Comparison of ENCODE assay signal across 18 mouse cellular contexts in genomic region chr6:83020836-83021593, GRCm38 (mm10). TPM values are rescaled to one million over a fixed set of nuclear protein-coding genes. Genes with fewer than 3 reads are reported as not detected.
DNase-seq lines count a peak whose midpoint lies in the region; ATAC-seq lines count a peak whose summit lies in the region.
"Had no signal": no experiment of that assay in that cellular context is flagged by ENCODE, and none has a peak within 500 bp of the region (broad histone marks: within the 10 kb centered on the region; RNA-seq: fewer than 3 reads in every experiment).

No protein-coding gene starts in this region.

- ATAC-seq in kidney, embryonic 14.5 days (ENCODE audit: low FRiP score, low TSS enrichment), result peak; percentile 82
- no peak for ATAC-seq in liver, embryonic 12.5 days
- ATAC-seq in liver, embryonic 15.5 days (ENCODE audit: insufficient read depth), result no peak
- ATAC-seq: forebrain, embryonic 15.5 days had no signal

- no peaks in the 10 kb centered on the region for H3K27me3 ChIP-seq in kidney, embryonic 14.5 days (ENCODE audit: control insufficient read depth, insufficient read depth, low read length)
- H3K27me3 ChIP-seq in liver, embryonic 12.5 days (replicated peaks), result no peaks in the 10 kb centered on the region
- H3K27me3 ChIP-seq in liver, embryonic 15.5 days, result no peaks in the 10 kb centered on the region
- H3K27me3 ChIP-seq: CH12.LX; embryonic facial prominence, embryonic 12.5 days; forebrain, embryonic 15.5 days; heart, embryonic 12.5 days; hindbrain, embryonic 15.5 days had no signal

- no peak overlapping the region for H3K27ac ChIP-seq in kidney, embryonic 14.5 days (ENCODE audit: low read depth, low read length)
- peak overlapping the region; percentile 82 for H3K27ac ChIP-seq in liver, embryonic 12.5 days
- peak overlapping the region; percentile 77 for H3K27ac ChIP-seq in liver, embryonic 15.5 days (replicated peaks)
- H3K27ac ChIP-seq: embryonic facial prominence, embryonic 12.5 days; forebrain, embryonic 15.5 days; hindbrain, embryonic 15.5 days had no signal

- no peak overlapping the region for H3K9ac ChIP-seq in kidney, embryonic 14.5 days (ENCODE audit: low read depth, low read length)
- H3K9ac ChIP-seq in liver, embryonic 12.5 days, result 0 out of 2 replicates have a peak overlapping the region, but pooled peaks have one; percentile 27
- 0 out of 2 replicates have a peak overlapping the region, but pooled peaks have one; percentile 7 for H3K9ac ChIP-seq in liver, embryonic 15.5 days
- H3K9ac ChIP-seq: embryonic facial prominence, embryonic 12.5 days; forebrain, embryonic 15.5 days; heart, embryonic 12.5 days; hindbrain, embryonic 15.5 days had no signal

- no peaks in the 10 kb centered on the region for H3K4me1 ChIP-seq in kidney, embryonic 14.5 days (ENCODE audit: control insufficient read depth, insufficient read depth, low read length)
- peaks cover 90% of the 10 kb centered on the region for H3K4me1 ChIP-seq in liver, embryonic 12.5 days
- peaks cover 88% of the 10 kb centered on the region for H3K4me1 ChIP-seq in liver, embryonic 15.5 days (replicated peaks)
- H3K4me1 ChIP-seq: forebrain, embryonic 15.5 days; hindbrain, embryonic 15.5 days had no signal

- no peak overlapping the region for H3K4me2 ChIP-seq in kidney, embryonic 14.5 days (replicated peaks; ENCODE audit: low read depth, low read length)
- no peak overlapping the region; the same call in 1 of the 2 replicates for H3K4me2 ChIP-seq in liver, embryonic 12.5 days
- H3K4me2 ChIP-seq in liver, embryonic 15.5 days, result no peak overlapping the region
- H3K4me2 ChIP-seq: embryonic facial prominence, embryonic 12.5 days; forebrain, embryonic 15.5 days; heart, embryonic 12.5 days; hindbrain, embryonic 15.5 days had no signal

- WGBS in kidney, embryonic 14.5 days, result 56% methylated on average over 4 of the region's 4 CpGs
- 72% methylated on average over 4 of the region's 4 CpGs for WGBS in liver, embryonic 12.5 days (ENCODE audit: insufficient replicate concordance)
- 76% methylated on average over 4 of the region's 4 CpGs for WGBS in liver, embryonic 15.5 days (ENCODE audit: insufficient replicate concordance)

- no peak for DNase-seq in kidney, postnatal 14 days
- DNase-seq in liver (no peak), NIH3T3 (ENCODE audit: low read depth) (peak; percentile 51)
- DNase-seq in left cerebral cortex, postnatal 14 days (ENCODE audit: low spot score in 2 of 2), result no peak
- DNase-seq in lung, adult 18-20 months, result no peak
- DNase-seq: adrenal gland, postnatal 10 days; cerebellum, adult 11 months; cerebellum, adult 8-10 months; cerebellum, postnatal 14 days; gastrocnemius, postnatal 10 days had no signal

- no peaks in the 10 kb centered on the region for H3K36me3 ChIP-seq in kidney, embryonic 14.5 days (ENCODE audit: control insufficient read depth, insufficient read depth, low read length)
- 0 out of 2 replicates have a peak, but pooled peaks cover 2% of the 10 kb centered on the region for H3K36me3 ChIP-seq in liver, embryonic 12.5 days
- no peaks in the 10 kb centered on the region for H3K36me3 ChIP-seq in liver, embryonic 15.5 days (replicated peaks)
- H3K36me3 ChIP-seq: embryonic facial prominence, embryonic 12.5 days; forebrain, embryonic 15.5 days; heart, embryonic 12.5 days; hindbrain, embryonic 15.5 days had no signal

- no peak overlapping the region for H3K4me3 ChIP-seq in kidney, embryonic 14.5 days (ENCODE audit: low read length)
- H3K4me3 ChIP-seq in liver, embryonic 12.5 days, result no peak overlapping the region
- no peak overlapping the region for H3K4me3 ChIP-seq in liver, embryonic 15.5 days (replicated peaks)
- H3K4me3 ChIP-seq: embryonic facial prominence, embryonic 12.5 days; forebrain, embryonic 15.5 days; heart, embryonic 12.5 days; hindbrain, embryonic 15.5 days had no signal

- intact Hi-C loops in left cerebral cortex, postnatal 14 days (cut with DNase I), result no loop called here

- no peaks in the 10 kb centered on the region for H3K9me3 ChIP-seq in kidney, embryonic 14.5 days (ENCODE audit: control insufficient read depth, low read length)
- no peaks in the 10 kb centered on the region for H3K9me3 ChIP-seq in liver, embryonic 12.5 days (replicated peaks)
- H3K9me3 ChIP-seq in liver, embryonic 15.5 days (replicated peaks), result no peaks in the 10 kb centered on the region
- H3K9me3 ChIP-seq: embryonic facial prominence, embryonic 12.5 days; forebrain, embryonic 15.5 days; heart, embryonic 12.5 days; hindbrain, embryonic 15.5 days had no signal

RNA-seq across cellular contexts. Expression of gene Dok1, which starts 12.3 kb away (rescaled TPM):
- polyA plus RNA-seq in kidney, embryonic 14.5 days (2014; fragmentation: Nextera tagmentation; extraction: Ambion mirVana), result 8.8 and 11.8 TPM in 2 replicates
- 22.2 and 22.6 TPM in 2 replicates for polyA plus RNA-seq in liver, embryonic 12.5 days (2016; fragmentation: Nextera tagmentation; extraction: Ambion mirVana)
- polyA plus RNA-seq in liver, embryonic 15.5 days (2015; fragmentation: Nextera tagmentation; extraction: Ambion mirVana), result 19.9 and 21.1 TPM in 2 replicates
- 1 to 10 TPM; 1.5 to 2.3 TPM for total RNA-seq in left cerebral cortex, postnatal 14 days (2021)

RNA-seq across cellular contexts. Expression of gene Loxl3, which starts 13.0 kb away (rescaled TPM):
- polyA plus RNA-seq in kidney, embryonic 14.5 days (2014; fragmentation: Nextera tagmentation; extraction: Ambion mirVana), result 12.0 and 14.3 TPM in 2 replicates
- polyA plus RNA-seq in liver, embryonic 12.5 days (2016; fragmentation: Nextera tagmentation; extraction: Ambion mirVana), result 3.1 and 3.2 TPM in 2 replicates
- 1.7 and 2.1 TPM in 2 replicates for polyA plus RNA-seq in liver, embryonic 15.5 days (2015; fragmentation: Nextera tagmentation; extraction: Ambion mirVana)
- total RNA-seq in left cerebral cortex, postnatal 14 days (2021), result 1 to 10 TPM; 3.0 to 3.3 TPM

RNA-seq across cellular contexts. Expression of gene Aup1, which starts 33.3 kb away (rescaled TPM):
- polyA plus RNA-seq in kidney, embryonic 14.5 days (2014; fragmentation: Nextera tagmentation; extraction: Ambion mirVana), result 144 and 156 TPM in 2 replicates
- polyA plus RNA-seq in liver, embryonic 12.5 days (2016; fragmentation: Nextera tagmentation; extraction: Ambion mirVana), result 215 and 233 TPM in 2 replicates
- 189 and 201 TPM in 2 replicates for polyA plus RNA-seq in liver, embryonic 15.5 days (2015; fragmentation: Nextera tagmentation; extraction: Ambion mirVana)
- 100 to 1,000 TPM; 104 to 113 TPM for total RNA-seq in left cerebral cortex, postnatal 14 days (2021)

RNA-seq across cellular contexts. Expression of gene Htra2, which starts 34.1 kb away (rescaled TPM):
- polyA plus RNA-seq in kidney, embryonic 14.5 days (2014; fragmentation: Nextera tagmentation; extraction: Ambion mirVana), result 51.1 and 64.9 TPM in 2 replicates
- polyA plus RNA-seq in liver, embryonic 12.5 days (2016; fragmentation: Nextera tagmentation; extraction: Ambion mirVana), result 147 and 154 TPM in 2 replicates
- 87.9 and 93.6 TPM in 2 replicates for polyA plus RNA-seq in liver, embryonic 15.5 days (2015; fragmentation: Nextera tagmentation; extraction: Ambion mirVana)
- total RNA-seq in left cerebral cortex, postnatal 14 days (2021), result 10 to 100 TPM; 52.2 to 57.5 TPM

RNA-seq across cellular contexts. Expression of gene Dqx1, which starts 36.6 kb away (rescaled TPM):
- 1.9 and 2.6 TPM in 2 replicates for polyA plus RNA-seq in kidney, embryonic 14.5 days (2014; fragmentation: Nextera tagmentation; extraction: Ambion mirVana)
- polyA plus RNA-seq in liver, embryonic 12.5 days (2016; fragmentation: Nextera tagmentation; extraction: Ambion mirVana), result 5.0 and 5.4 TPM in 2 replicates
- 6.8 and 7.8 TPM in 2 replicates for polyA plus RNA-seq in liver, embryonic 15.5 days (2015; fragmentation: Nextera tagmentation; extraction: Ambion mirVana)
- under 1 TPM; 0.44 to 0.79 TPM for total RNA-seq in left cerebral cortex, postnatal 14 days (2021)
